Mouse (Mus musculus): ENCODE measurements around the gene Cd27.

GRCm38 (mm10) chr6:125267469-125267868, 30.7 kb upstream of the Cd27 start:
- TF ChIP-seq GATA1 (IDR thresholded peaks at IDR 0.05; ENCODE audit: low read length) (no peak), TAL1 (IDR thresholded peaks at IDR 0.05; ENCODE audit: low read length) (no peak)

All from erythroblast, embryonic 14.5 days (primary cell).